Mouse (Mus musculus) heart, postnatal 0 days (tissue): ENCODE results near the gene Lrrc25. TPM values are rescaled to one million over a fixed set of nuclear protein-coding genes. Genes with fewer than 3 reads are reported as not detected.

ENCODE experiments used
- ATAC-seq: fragments of 200-750 bp; cut with Nextera tagmentation; 2 replicates; pipeline ENCODE4 v1.8.0; 2017; ENCODE audit warnings: low read depth, moderate number of reproducible peaks, moderate library complexity; ENCODE audit not compliant: insufficient read depth
- DNase-seq: peaks from one replicate; pipeline ENCODE4 v3.0.0-alpha.2; 2016; ENCODE audit warnings: low spot score
- H3K27ac ChIP-seq: fragments of 300-500 bp; sonication (generic); 2 replicates; pipeline ENCODE4 v1.5.1; 2014; ENCODE audit warnings: low read depth, mild to moderate bottlenecking
- H3K27me3 ChIP-seq: fragments of 300-500 bp; sonication (generic); 2 replicates; pipeline ENCODE4 v1.6.1; 2014; ENCODE audit warnings: low read length, mixed read lengths; ENCODE audit not compliant: control insufficient read depth, insufficient read depth
- H3K36me3 ChIP-seq: fragments of 300-500 bp; sonication (generic); replicated peaks from 2 replicates; pipeline ENCODE4 v1.6.1; 2014; ENCODE audit warnings: low read length, mixed read lengths; ENCODE audit not compliant: control insufficient read depth, insufficient read depth
- H3K4me1 ChIP-seq: fragments of 300-500 bp; sonication (generic); 2 replicates; pipeline ENCODE4 v1.6.1; 2014; ENCODE audit warnings: antibody characterized with exemption; ENCODE audit not compliant: control insufficient read depth, insufficient read depth
- H3K4me2 ChIP-seq: fragments of 300-500 bp; sonication (generic); 2 replicates; pipeline ENCODE4 v1.6.1; 2014; ENCODE audit warnings: low read depth, mild to moderate bottlenecking, low read length, moderate library complexity
- H3K4me3 ChIP-seq: fragments of 300-500 bp; sonication (generic); 2 replicates; pipeline ENCODE4 v1.5.1; 2014; ENCODE audit warnings: low read depth, low read length
- H3K9ac ChIP-seq: fragments of 300-500 bp; sonication (generic); replicated peaks from 2 replicates; pipeline ENCODE4 v1.6.1; 2014; ENCODE audit warnings: low read depth, low read length, mixed read lengths
- H3K9me3 ChIP-seq: fragments of 300-500 bp; sonication (generic); replicated peaks from 2 replicates; pipeline ENCODE4 v1.6.1; 2016; ENCODE audit warnings: low read length; ENCODE audit not compliant: control insufficient read depth
- CTCF ChIP-seq: IDR thresholded peaks from 2 replicates; pipeline ENCODE4 v1.5.1; 2016; ENCODE audit warnings: antibody characterized with exemption, control low read depth, low read depth
- EP300 ChIP-seq: IDR thresholded peaks from 2 replicates; pipeline ENCODE4 v1.6.1; 2016; ENCODE audit warnings: antibody characterized with exemption, low read depth
- WGBS: fragments of 180-500 bp; shearing (Covaris S2); extraction: QIAGEN DNeasy Blood & Tissue Kit; methylation state at CpG from one replicate; pipeline ENCODE4 v1.1.7; 2014; 5-methylcytosine and 5-hydroxymethylcytosine counted together
- polyA plus RNA-seq: library from polyadenylated mRNA; unstranded; fragments of >200 nt; fragmentation: Nextera tagmentation; extraction: Ambion mirVana; gene quantifications from 2 replicates; pipeline ENCODE4 v1.2.1, GENCODE M21; 2015
- total RNA-seq: library from RNA; depleted of rRNA; stranded (reverse); fragments of >200 nt; gene quantifications from 2 replicates; pipeline ENCODE4 v1.2.3, GENCODE M21; 2014; ENCODE audit warnings: low replicate concordance

Lrrc25 gene
- total and polyA plus RNA-seq, 2 experiments from 2014 or later: 1.3 to 1.5 TPM

- ATAC-seq (no peak), DNase-seq (no peak)
- Histone ChIP-seq H3K27ac (no peak overlapping the region), H3K27me3 (no peaks in the 10 kb centered on the region), H3K4me2 (no peak overlapping the region), H3K4me3 (no peak overlapping the region), H3K9me3 (no peaks in the 10 kb centered on the region), H3K36me3 (no peaks in the 10 kb centered on the region), H3K4me1 (no peaks in the 10 kb centered on the region), H3K9ac (no peak overlapping the region)
- 84% methylated on average over 8 of the region's 8 CpGs for WGBS
- TF ChIP-seq EP300: no peak
- no peak for TF ChIP-seq CTCF
These were observed 674 bp upstream of the Lrrc25 start for GRCm38 (mm10) chr8:70615281-70615680.

DNA sequence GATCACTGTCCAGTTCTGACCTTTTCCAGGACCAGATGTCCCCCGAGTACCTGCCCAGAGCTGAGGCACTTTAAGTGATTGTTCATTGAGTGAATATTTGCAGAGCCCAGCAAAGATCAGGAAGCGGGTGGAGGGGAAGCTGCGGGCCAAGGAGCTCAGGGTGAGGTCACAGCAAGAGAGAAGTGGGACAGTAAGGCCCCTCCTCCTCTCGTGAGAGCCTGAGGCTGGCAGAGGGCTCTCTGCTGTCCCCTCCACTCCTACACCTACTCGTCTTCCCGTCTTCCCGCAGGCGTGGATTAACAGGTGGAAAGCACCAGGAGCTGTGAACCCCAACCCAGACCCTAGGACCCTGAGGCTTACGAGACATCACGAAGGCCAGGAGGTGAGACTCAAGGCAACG lies 690 bp downstream of the Lrrc25 start:
- 47% methylated on average over 11 of the region's 11 CpGs for WGBS
- DNase-seq (no peak), ATAC-seq (no peak)

DNA sequence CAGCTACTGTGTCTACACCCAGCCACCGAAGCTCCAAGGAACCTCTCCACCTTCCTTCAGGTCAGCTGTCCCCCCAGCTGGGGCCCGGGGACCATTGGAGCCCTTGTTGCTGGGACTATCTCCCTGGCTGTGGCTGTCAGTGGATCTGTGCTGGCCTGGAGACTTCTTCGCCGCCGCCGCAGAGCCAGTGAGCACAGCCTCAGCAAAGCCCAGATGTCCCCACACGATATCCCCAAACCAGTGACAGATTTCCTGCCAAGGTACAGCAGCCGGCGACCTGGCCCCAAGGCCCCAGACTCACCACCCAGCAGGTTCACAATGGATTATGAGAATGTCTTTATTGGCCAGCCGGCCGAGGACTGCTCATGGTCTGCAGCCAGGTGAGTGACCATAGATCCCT lies 2.0 kb downstream of the Lrrc25 start:
- no peaks in the 10 kb centered on the region for H3K9me3 ChIP-seq
- ATAC-seq (no peak), DNase-seq (no peak)
- no peaks in the 10 kb centered on the region for H3K36me3 ChIP-seq
- no peak overlapping the region for H3K4me2 ChIP-seq
- no peak overlapping the region for H3K4me3 ChIP-seq
- no peak overlapping the region for H3K9ac ChIP-seq
- no peak overlapping the region for H3K27ac ChIP-seq
- H3K27me3 ChIP-seq: 0 out of 2 replicates have a peak, but pooled peaks cover 4% of the 10 kb centered on the region
- TF ChIP-seq CTCF (no peak), EP300 (no peak)
- WGBS: 76% methylated on average over 11 of the region's 11 CpGs
- H3K4me1 ChIP-seq: no peaks in the 10 kb centered on the region

More for the DNA sequence above, 690 bp downstream of the Lrrc25 start:
- Histone ChIP-seq H3K4me3 (no peak overlapping the region), H3K4me2 (no peak overlapping the region), H3K4me1 (no peaks in the 10 kb centered on the region), H3K9me3 (no peaks in the 10 kb centered on the region), H3K27me3 (0 out of 2 replicates have a peak, but pooled peaks cover 3% of the 10 kb centered on the region), H3K27ac (no peak overlapping the region), H3K9ac (no peak overlapping the region), H3K36me3 (no peaks in the 10 kb centered on the region)
- TF ChIP-seq EP300: no peak
- TF ChIP-seq CTCF: no peak

DNA sequence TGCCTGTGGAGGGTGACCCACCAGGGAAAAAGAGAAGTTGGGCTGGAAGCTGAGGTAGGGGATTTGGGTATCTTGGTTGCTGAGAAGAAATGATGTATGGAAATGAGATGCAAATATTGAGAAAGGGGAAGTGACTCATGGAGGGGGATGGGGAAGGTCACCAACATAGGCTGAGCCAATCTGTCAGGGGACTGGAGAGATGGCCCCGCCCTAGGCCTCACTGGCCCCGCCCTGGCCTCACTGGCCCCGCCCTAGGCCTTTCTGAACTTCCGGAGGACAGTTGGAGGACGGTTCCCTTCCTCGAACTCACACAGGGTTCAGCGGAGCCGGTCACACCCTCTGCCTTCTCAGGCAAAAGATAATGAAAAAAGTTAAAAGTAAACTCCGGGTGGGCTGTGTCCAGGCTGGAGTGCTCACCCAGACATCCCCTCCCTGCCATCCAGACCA lies 3.0 kb downstream of the Lrrc25 start:
- DNase-seq (no peak), ATAC-seq (peak; percentile 70)
- Histone ChIP-seq H3K27ac (no peak overlapping the region), H3K36me3 (no peaks in the 10 kb centered on the region), H3K4me2 (no peak overlapping the region), H3K9me3 (no peaks in the 10 kb centered on the region), H3K9ac (no peak overlapping the region), H3K27me3 (0 out of 2 replicates have a peak, but pooled peaks cover 4% of the 10 kb centered on the region), H3K4me1 (no peaks in the 10 kb centered on the region), H3K4me3 (no peak overlapping the region)
- TF ChIP-seq EP300: no peak
- WGBS: 38% methylated on average over 9 of the region's 9 CpGs

- no peak for ATAC-seq
- Histone ChIP-seq H3K4me3 (no peak overlapping the region), H3K36me3 (no peaks in the 10 kb centered on the region), H3K4me2 (no peak overlapping the region), H3K27me3 (0 out of 2 replicates have a peak, but pooled peaks cover 4% of the 10 kb centered on the region), H3K9me3 (no peaks in the 10 kb centered on the region), H3K27ac (no peak overlapping the region), H3K4me1 (no peaks in the 10 kb centered on the region), H3K9ac (no peak overlapping the region)
- TF ChIP-seq CTCF: no peak
- DNase-seq: no peak
- 37% methylated on average over 3 of the region's 3 CpGs for WGBS
These were observed 6.3 kb downstream of the Lrrc25 start for GRCm38 (mm10) chr8:70622220-70622619.

DNA sequence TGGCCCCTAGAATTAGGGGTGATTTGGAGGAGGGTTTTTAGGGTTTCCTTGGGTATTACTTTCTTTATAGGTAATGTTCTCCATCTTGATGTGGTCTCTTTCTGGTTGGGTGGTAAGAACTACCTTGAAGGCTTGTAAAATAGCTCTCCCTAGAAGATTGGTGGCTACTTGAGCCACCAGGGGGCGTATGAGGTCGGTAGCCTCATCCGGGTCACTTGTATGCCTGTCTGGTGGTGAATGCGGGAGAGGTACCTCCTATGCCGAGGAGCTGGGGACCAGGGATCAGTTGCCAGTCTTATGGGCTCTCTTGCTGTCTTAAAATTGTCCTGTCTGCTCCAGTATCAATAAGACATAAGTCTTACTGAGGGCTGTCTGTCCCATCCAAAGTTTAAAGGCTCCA lies 9.1 kb downstream of the Lrrc25 start:
- Histone ChIP-seq H3K27me3 (0 out of 2 replicates have a peak, but pooled peaks cover 4% of the 10 kb centered on the region), H3K4me2 (no peak overlapping the region), H3K9ac (no peak overlapping the region), H3K9me3 (no peaks in the 10 kb centered on the region), H3K4me3 (no peak overlapping the region), H3K36me3 (no peaks in the 10 kb centered on the region), H3K27ac (no peak overlapping the region), H3K4me1 (0 out of 2 replicates have a peak, but pooled peaks cover 2% of the 10 kb centered on the region)
- TF ChIP-seq CTCF (peak; percentile 62), EP300 (no peak)
- ATAC-seq (no peak), DNase-seq (no peak)
- 11% methylated on average over 5 of the region's 5 CpGs for WGBS
